In genomic region chr9:63377270-63378142, GRCm38 (mm10) we compare ENCODE assay signal across 1 mouse cellular context.
A peak's percentile ranks its signal among the peaks of the same experiment; 100 is the strongest.
TF ChIP-seq lines count a peak whose summit lies in the region.

Gene Map2k5 (minus strand): TSS chr9:63377902.

TF ChIP-seq in CH12.LX, 34 proteins besides CTCF, POLR2A, EP300 and RAD21 (continued from another document):
- peak; percentile 79 for TF ChIP-seq MAZ (IDR thresholded peaks at IDR 0.05; ENCODE audit: low read depth, low read length)
- TF ChIP-seq RCOR1 (conservative IDR thresholded peaks at IDR 0.05; ENCODE audit: low read depth, low read length) = no peak; the same call in 1 of the 2 replicates
- TF ChIP-seq ELF1 (IDR thresholded peaks at IDR 0.05; ENCODE audit: low read depth, low read length) = peak; percentile 79
- no peak for TF ChIP-seq CHD1 (IDR thresholded peaks at IDR 0.05; ENCODE audit: low read depth, low read length)
- no peak for TF ChIP-seq ZC3H11A (IDR thresholded peaks at IDR 0.05; ENCODE audit: low read depth, low read length)
- TF ChIP-seq E2F4 (IDR thresholded peaks at IDR 0.05; ENCODE audit: insufficient replicate concordance, low read depth, low read length) = no peak
- peak; percentile 71 for TF ChIP-seq BHLHE40 (IDR thresholded peaks at IDR 0.05; ENCODE audit: low read depth, low read length)
- peak; percentile 49; the same call in 1 of the 2 replicates for TF ChIP-seq NELFE (IDR thresholded peaks at IDR 0.05; ENCODE audit: low read depth, low read length)
- peak; percentile 96 for TF ChIP-seq HCFC1 (IDR thresholded peaks at IDR 0.05; ENCODE audit: low read depth, low read length)
- no peak for TF ChIP-seq PAX5 (IDR thresholded peaks at IDR 0.05; ENCODE audit: low read length)
- no peak for TF ChIP-seq MAFK (IDR thresholded peaks at IDR 0.05; ENCODE audit: insufficient replicate concordance, low read length)
- TF ChIP-seq KAT2A (IDR thresholded peaks at IDR 0.05; ENCODE audit: insufficient replicate concordance, low read length) = peak; percentile 89; the same call in 1 of the 2 replicates
- peak; percentile 63; the same call in 1 of the 2 replicates for TF ChIP-seq CHD2 (IDR thresholded peaks at IDR 0.05; ENCODE audit: low read length)
- peak; percentile 71 for TF ChIP-seq TCF12 (IDR thresholded peaks at IDR 0.05; ENCODE audit: low read depth, low read length)
- no peak for TF ChIP-seq JUN (IDR thresholded peaks at IDR 0.05; ENCODE audit: insufficient read depth, low read depth, low read length)
- TF ChIP-seq TBP (conservative IDR thresholded peaks at IDR 0.05; ENCODE audit: low read depth, low read length) = peak; percentile 52; the same call in 1 of the 2 replicates
- peak; percentile 67; the same call in 1 of the 2 replicates for TF ChIP-seq ZMIZ1 (IDR thresholded peaks at IDR 0.05; ENCODE audit: low read depth, low read length)
- TF ChIP-seq SIN3A (IDR thresholded peaks at IDR 0.05; ENCODE audit: low read length) = peak; percentile 93
- TF ChIP-seq GABPA (IDR thresholded peaks at IDR 0.05; ENCODE audit: insufficient replicate concordance, low read depth, low read length) = peak; percentile 43; the same call in 1 of the 2 replicates
- TF ChIP-seq IRF4 (IDR thresholded peaks at IDR 0.05; ENCODE audit: low read depth, low read length) = peak; percentile 48; the same call in 1 of the 2 replicates
- TF ChIP-seq POLR2AphosphoS2 (IDR thresholded peaks at IDR 0.05; ENCODE audit: low read depth, low read length) = peak; percentile 49; the same call in 1 of the 2 replicates
- TF ChIP-seq MEF2A (IDR thresholded peaks at IDR 0.05; ENCODE audit: borderline replicate concordance, low read depth, low read length) = peak; percentile 36; the same call in 1 of the 2 replicates
- no peak for TF ChIP-seq USF1 (IDR thresholded peaks at IDR 0.05; ENCODE audit: low read depth, low read length)
- TF ChIP-seq ETS1 (conservative IDR thresholded peaks at IDR 0.05; ENCODE audit: low read depth, low read length) = no peak
